Mouse (Mus musculus) lung, postnatal 25 days (tissue): ENCODE measurements around the gene Gm20388.

Source experiments
- DNase-seq: peaks from one replicate; pipeline ENCODE4 v3.0.0; 2022; ENCODE audit warnings: low spot score

Gene Gm20388

DNA sequence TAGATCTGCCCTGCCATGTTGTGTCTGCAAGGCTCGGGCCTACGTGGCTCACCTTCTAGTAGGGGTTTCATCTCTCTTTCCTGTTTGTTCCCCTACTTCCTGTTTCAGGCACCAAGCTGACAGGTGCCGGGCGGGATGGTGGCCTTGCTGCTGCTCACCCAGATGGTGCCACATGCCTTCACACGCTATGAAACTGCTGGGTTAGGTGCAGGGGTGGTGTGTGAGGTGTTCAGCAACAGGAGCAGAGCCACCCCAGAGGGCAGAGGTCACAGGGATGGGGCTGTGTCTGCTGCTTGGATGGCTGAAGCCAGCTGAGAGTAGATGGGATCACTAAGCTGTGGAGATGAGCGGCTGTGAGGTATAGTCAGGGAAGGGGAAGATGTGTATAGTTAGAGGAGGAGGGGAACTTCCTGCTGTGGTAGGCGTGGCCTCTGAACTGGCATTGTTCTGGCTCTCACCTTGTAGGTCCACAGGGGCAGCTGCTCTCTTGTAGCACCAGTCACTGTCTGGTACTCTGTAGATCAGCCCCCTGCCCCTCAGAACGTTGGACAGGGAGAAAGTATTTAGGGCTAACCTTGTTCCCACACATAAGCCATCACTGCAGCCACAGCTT lies 4363.1 kb downstream of the Gm20388 start:
- no peak for DNase-seq

GRCm38 (mm10) chr8:124274441-124275120 lies 4363.9 kb downstream of the Gm20388 start:
- DNase-seq, result no peak

GRCm38 (mm10) chr8:124275377-124276071 lies 4364.9 kb downstream of the Gm20388 start:
- no peak for DNase-seq

- DNase-seq, result no peak
Measured at GRCm38 (mm10) chr8:124277951-124278910, 4367.6 kb downstream of the Gm20388 start.

GRCm38 (mm10) chr8:124278956-124279689 lies 4368.5 kb downstream of the Gm20388 start:
- DNase-seq, result no peak

DNA sequence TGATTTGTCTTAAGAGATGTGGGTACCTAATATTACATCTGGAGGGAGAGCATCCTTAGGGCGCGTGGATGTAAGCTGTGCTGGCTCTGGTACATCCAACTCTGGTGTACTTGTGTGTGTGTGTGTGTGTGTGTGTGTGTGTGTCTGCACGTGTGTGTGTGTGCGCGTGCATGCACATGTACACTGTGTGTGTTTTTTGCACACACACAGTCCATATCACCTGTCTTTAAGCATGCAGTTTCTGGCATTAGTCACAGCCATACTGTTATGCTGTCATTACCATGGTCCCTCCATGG lies 4369.0 kb downstream of the Gm20388 start:
- DNase-seq, result no peak

GRCm38 (mm10) chr8:124281700-124282541 lies 4371.3 kb downstream of the Gm20388 start:
- no peak for DNase-seq

DNA sequence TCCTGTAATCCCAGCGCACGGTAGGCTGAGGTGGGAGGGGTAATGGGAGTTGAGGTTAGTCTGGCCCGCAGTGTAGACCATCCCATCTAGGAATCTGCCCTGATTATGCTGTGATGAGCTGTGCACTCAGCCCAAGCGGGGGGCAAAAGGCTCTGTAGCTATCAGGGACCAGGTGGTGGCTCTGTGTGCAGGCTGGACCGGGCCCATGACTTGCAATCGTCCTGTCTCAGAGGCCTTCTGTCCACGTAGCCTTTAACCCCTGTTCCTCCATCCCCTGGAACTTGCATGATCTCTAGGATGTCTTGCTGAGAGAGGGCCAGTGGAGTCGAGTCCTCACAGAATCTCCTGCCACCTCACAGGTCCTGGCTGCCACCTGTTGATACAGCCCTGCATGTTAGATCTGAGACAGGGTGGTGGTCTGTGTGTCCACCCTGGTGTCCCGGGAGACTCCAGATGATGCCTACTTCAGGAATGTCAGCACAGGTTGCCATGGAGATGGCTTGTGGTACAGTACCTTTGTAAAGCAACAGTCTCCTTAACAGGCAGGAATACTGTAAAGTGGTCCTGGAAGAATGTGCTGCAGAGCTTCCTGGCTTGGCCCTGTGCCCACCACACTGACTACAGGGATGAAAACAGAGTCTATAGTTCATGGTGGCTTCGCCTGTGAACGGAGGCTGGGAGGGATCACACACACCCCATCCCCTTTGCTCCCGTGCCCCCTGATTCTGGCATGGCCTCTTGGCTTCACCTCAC lies 4372.4 kb downstream of the Gm20388 start:
- DNase-seq, result no peak

GRCm38 (mm10) chr8:124283644-124284332 lies 4373.1 kb downstream of the Gm20388 start:
- DNase-seq, result no peak

DNA sequence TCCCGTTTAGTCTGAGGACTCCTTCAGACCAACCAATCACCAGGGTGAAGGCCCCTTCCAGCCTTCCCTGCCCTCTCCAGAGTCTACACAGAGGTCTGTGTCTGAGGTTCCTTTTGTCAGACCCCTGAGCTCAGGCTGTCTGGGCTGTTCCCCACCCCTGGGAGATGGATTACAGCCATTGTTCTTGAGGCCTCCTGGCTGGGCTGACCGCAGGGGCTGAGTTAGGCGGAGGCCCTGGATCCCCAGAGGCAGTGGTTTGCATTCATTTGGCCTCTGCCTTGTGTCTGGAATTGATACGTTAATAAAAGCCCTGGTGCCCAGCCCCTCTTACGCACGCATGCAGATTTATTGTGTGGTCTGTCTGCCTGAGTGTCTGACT lies 4373.7 kb downstream of the Gm20388 start:
- DNase-seq, result no peak

DNA sequence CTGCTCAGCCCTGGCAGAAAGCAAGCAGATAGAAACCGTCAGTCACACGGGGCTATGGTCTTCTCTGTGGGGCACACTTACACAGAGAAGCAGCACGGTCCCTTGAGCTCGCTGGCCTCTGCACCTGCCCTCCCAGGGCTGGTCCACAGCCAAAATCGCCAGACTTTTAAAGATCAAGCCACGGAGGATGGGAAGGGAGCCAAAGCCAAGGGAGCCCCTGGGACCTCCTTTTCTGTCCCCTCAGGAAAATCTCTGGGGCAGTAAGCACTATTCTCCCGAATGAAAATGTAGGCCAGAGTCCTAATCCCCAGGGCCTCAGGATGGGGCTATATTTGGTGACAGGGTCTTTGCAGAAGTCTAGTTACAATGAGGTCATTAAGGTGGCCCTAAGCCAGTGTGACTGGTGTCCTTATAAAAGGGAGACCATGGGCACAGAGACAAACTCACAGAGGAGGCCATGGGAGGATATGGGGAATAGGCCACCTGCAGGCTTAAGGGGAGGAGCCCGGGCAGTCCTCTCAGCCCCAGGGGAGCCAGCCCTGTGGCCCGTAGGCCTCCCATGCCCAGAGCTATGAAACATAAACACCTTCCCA lies 4374.4 kb downstream of the Gm20388 start:
- DNase-seq, result no peak

DNA sequence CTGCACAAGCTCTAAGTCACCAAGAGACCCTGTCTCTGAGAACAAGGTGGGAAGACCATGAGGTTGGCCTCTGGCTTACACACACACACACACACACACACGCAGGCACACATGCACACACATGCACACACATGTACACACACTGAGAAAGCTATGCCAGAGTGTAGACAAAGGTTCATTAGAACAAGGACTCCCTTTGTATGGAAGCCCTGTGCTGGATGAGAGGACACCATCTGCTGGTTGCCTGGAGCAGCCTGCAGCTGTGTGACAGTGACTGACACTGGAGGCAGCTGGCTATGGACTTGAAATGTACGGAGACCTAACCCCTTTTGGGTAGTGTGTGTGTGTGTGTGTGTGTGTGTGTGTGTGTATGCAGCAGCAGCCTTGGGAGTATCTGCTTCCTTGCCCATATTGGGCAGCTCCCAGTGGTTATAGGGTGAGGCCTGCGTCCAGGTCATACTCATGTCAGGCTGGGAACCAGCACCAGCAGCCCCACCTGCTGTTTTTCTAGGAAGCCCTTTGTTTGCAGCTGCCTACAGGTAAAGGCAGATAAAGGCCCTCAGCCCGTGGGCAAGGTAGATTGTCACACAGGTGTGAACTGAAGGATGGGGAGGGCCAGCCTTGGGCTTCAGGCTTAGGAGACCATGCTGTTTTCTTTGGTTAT lies 4376.0 kb downstream of the Gm20388 start:
- DNase-seq, result no peak

- no peak for DNase-seq
Measured at GRCm38 (mm10) chr8:124288215-124288864, 4377.7 kb downstream of the Gm20388 start.

- DNase-seq, result no peak
Measured at GRCm38 (mm10) chr8:124289481-124290050, 4378.9 kb downstream of the Gm20388 start.

- DNase-seq, result no peak
Measured at GRCm38 (mm10) chr8:124290911-124291691, 4380.5 kb downstream of the Gm20388 start.

DNA sequence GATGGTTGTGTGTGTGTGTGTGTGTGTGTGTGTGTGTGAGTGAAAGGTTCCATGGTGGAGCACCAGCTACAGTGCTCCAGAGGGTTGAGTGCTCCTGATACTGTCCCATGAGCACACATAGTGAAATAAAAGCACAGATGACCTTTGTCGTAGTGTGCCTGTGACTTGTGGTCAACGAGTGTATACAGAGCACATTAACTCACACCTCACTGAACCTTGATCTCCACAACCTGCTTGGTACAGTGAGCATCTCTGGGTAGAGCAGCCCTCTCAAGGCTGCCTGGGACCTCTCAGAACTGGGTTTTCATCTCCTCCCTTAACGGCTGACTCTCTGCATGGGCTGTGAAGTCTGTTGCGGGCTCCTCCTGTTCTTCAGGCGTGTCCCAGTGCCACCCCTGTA lies 4381.1 kb downstream of the Gm20388 start:
- DNase-seq, result no peak

- no peak for DNase-seq
Measured at GRCm38 (mm10) chr8:124292965-124293364, 4382.3 kb downstream of the Gm20388 start.
